Mouse (Mus musculus): ENCODE measurements around the gene Nrp1. TPM values are rescaled to one million over a fixed set of nuclear protein-coding genes. Genes with fewer than 3 reads are reported as not detected.

Nrp1 gene
- polyA plus RNA-seq, 1 experiment from 2014 or later, result 144 TPM

- no peak overlapping the region for H3K9ac ChIP-seq (ENCODE audit: low read length)
- H3K4me1 ChIP-seq (replicated peaks; ENCODE audit: control insufficient read depth, insufficient read depth, low read length), result no peaks in the 10 kb centered on the region
- H3K4me2 ChIP-seq (ENCODE audit: low read depth, low read length), result no peak overlapping the region
- ATAC-seq (ENCODE audit: low read depth), result no peak
- no peaks in the 10 kb centered on the region for H3K36me3 ChIP-seq (ENCODE audit: control insufficient read depth, insufficient read depth, low read length)
- 51% methylated on average over 4 of the region's 4 CpGs for WGBS
- H3K9me3 ChIP-seq (ENCODE audit: control insufficient read depth, low read length), result no peaks in the 10 kb centered on the region
- no peaks in the 10 kb centered on the region for H3K27me3 ChIP-seq (ENCODE audit: control insufficient read depth, insufficient read depth, low read depth, low read length)
- no peak overlapping the region for H3K27ac ChIP-seq (ENCODE audit: low read length)
- no peak overlapping the region for H3K4me3 ChIP-seq (ENCODE audit: low read length)
These were observed 159.2 kb downstream of the Nrp1 start for GRCm38 (mm10) chr8:128517546-128518102.

DNA sequence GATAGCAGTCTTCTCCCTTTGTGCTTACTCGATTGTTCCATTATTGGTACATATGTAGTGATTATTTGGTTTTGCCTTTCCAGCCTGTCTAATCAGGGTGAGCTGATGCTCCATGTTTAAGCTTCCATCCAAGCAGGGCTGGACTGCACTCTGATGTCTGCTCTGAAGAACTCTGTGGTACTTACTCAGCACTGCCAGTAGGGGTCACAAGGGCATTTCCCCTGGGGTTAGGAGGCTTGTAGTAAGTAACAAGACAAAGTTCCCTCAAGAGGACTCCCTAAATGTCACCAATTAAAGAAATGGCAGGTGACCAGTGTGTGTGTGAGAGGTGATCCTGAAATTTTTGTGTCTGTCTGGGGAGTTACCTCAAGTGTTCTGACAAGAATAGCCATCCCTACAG is 161.0 kb downstream of the Nrp1 start:
- Histone ChIP-seq H3K27me3 (ENCODE audit: control insufficient read depth, insufficient read depth, low read depth, low read length) (no peaks in the 10 kb centered on the region), H3K9me3 (ENCODE audit: control insufficient read depth, low read length) (no peaks in the 10 kb centered on the region), H3K4me1 (replicated peaks; ENCODE audit: control insufficient read depth, insufficient read depth, low read length) (no peaks in the 10 kb centered on the region), H3K36me3 (ENCODE audit: control insufficient read depth, insufficient read depth, low read length) (no peaks in the 10 kb centered on the region), H3K9ac (ENCODE audit: low read length) (no peak overlapping the region), H3K4me2 (ENCODE audit: low read depth, low read length) (no peak overlapping the region), H3K4me3 (ENCODE audit: low read length) (no peak overlapping the region), H3K27ac (ENCODE audit: low read length) (no peak overlapping the region)
- WGBS, result 63% methylated on average over 1 of the region's 1 CpGs
- no peak for ATAC-seq (ENCODE audit: low read depth)

GRCm38 (mm10) chr8:128523825-128524224 is 165.4 kb downstream of the Nrp1 start:
- 54% methylated on average over 7 of the region's 7 CpGs for WGBS
- Histone ChIP-seq H3K4me1 (replicated peaks; ENCODE audit: control insufficient read depth, insufficient read depth, low read length) (no peaks in the 10 kb centered on the region), H3K27me3 (ENCODE audit: control insufficient read depth, insufficient read depth, low read depth, low read length) (no peaks in the 10 kb centered on the region), H3K4me3 (ENCODE audit: low read length) (no peak overlapping the region), H3K9ac (ENCODE audit: low read length) (no peak overlapping the region), H3K36me3 (ENCODE audit: control insufficient read depth, insufficient read depth, low read length) (no peaks in the 10 kb centered on the region), H3K9me3 (ENCODE audit: control insufficient read depth, low read length) (no peaks in the 10 kb centered on the region), H3K4me2 (ENCODE audit: low read depth, low read length) (no peak overlapping the region), H3K27ac (ENCODE audit: low read length) (no peak overlapping the region)
- ATAC-seq (ENCODE audit: low read depth), result no peak

- no peak overlapping the region for H3K4me3 ChIP-seq (ENCODE audit: low read length)
- ATAC-seq (ENCODE audit: low read depth), result no peak
These were observed 167.5 kb downstream of the Nrp1 start for GRCm38 (mm10) chr8:128525912-128526311.

DNA sequence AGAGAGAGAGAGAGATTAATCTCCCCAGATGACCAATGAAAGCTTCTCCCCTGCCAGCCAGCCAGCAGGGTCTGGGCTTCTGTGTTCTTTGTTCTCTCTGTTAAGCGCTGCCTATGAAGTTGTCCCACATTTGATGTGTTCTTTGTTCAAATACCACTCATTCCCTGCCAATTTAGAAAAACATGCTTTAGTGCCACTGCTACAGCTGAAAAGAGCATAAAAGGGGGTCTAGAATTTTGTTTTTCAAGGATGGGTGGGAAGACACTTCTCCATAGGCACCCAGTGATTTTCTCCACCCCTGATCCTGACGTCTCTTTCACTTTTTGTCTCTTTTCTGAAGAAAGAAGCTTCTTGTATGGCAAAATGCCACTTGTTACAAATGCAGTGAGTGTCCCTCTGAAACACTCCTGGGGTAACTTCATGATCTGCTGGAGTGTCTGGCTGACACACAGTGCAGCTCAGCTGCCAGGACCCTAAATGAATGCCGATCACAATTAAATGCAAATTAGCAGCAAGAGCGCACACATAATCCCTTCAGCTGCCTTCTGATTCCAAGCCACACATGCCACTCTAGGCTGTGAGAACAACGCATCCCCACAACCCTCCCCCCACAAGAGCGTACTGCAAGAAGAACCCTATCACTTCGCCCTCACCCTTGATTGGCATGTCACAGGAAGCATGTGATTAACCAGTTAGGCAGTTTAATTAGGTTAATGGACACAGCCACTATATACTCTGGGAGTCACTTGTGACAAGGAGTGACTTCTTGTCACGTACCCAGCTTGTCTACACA is 170.4 kb downstream of the Nrp1 start:
- 61% methylated on average over 8 of the region's 8 CpGs for WGBS
- ATAC-seq (ENCODE audit: low read depth), result no peak

More at GRCm38 (mm10) chr8:128525912-128526311, 167.5 kb downstream of the Nrp1 start:
- no peaks in the 10 kb centered on the region for H3K4me1 ChIP-seq (replicated peaks; ENCODE audit: control insufficient read depth, insufficient read depth, low read length)
- no peak overlapping the region for H3K9ac ChIP-seq (ENCODE audit: low read length)
- H3K9me3 ChIP-seq (ENCODE audit: control insufficient read depth, low read length), result no peaks in the 10 kb centered on the region
- no peaks in the 10 kb centered on the region for H3K27me3 ChIP-seq (ENCODE audit: control insufficient read depth, insufficient read depth, low read depth, low read length)
- H3K36me3 ChIP-seq (ENCODE audit: control insufficient read depth, insufficient read depth, low read length), result no peaks in the 10 kb centered on the region
- WGBS, result 54% methylated on average over 1 of the region's 1 CpGs
- H3K4me2 ChIP-seq (ENCODE audit: low read depth, low read length), result no peak overlapping the region
- no peak overlapping the region for H3K27ac ChIP-seq (ENCODE audit: low read length)

GRCm38 (mm10) chr8:128534442-128534871 is 176.1 kb downstream of the Nrp1 start:
- H3K4me1 ChIP-seq (replicated peaks; ENCODE audit: control insufficient read depth, insufficient read depth, low read length), result no peaks in the 10 kb centered on the region
- no peak for ATAC-seq (ENCODE audit: low read depth)
- H3K9me3 ChIP-seq (ENCODE audit: control insufficient read depth, low read length), result no peaks in the 10 kb centered on the region
- H3K9ac ChIP-seq (ENCODE audit: low read length), result no peak overlapping the region
- 55% methylated on average over 3 of the region's 3 CpGs for WGBS
- H3K4me2 ChIP-seq (ENCODE audit: low read depth, low read length), result no peak overlapping the region
- H3K4me3 ChIP-seq (ENCODE audit: low read length), result no peak overlapping the region
- H3K27ac ChIP-seq (ENCODE audit: low read length), result no peak overlapping the region
- no peaks in the 10 kb centered on the region for H3K27me3 ChIP-seq (ENCODE audit: control insufficient read depth, insufficient read depth, low read depth, low read length)
- H3K36me3 ChIP-seq (ENCODE audit: control insufficient read depth, insufficient read depth, low read length), result no peaks in the 10 kb centered on the region

More for the DNA sequence above, 170.4 kb downstream of the Nrp1 start:
- no peaks in the 10 kb centered on the region for H3K36me3 ChIP-seq (ENCODE audit: control insufficient read depth, insufficient read depth, low read length)
- H3K4me1 ChIP-seq (replicated peaks; ENCODE audit: control insufficient read depth, insufficient read depth, low read length), result no peaks in the 10 kb centered on the region
- no peaks in the 10 kb centered on the region for H3K27me3 ChIP-seq (ENCODE audit: control insufficient read depth, insufficient read depth, low read depth, low read length)
- H3K4me2 ChIP-seq (ENCODE audit: low read depth, low read length), result no peak overlapping the region
- no peak overlapping the region for H3K4me3 ChIP-seq (ENCODE audit: low read length)
- no peak overlapping the region for H3K27ac ChIP-seq (ENCODE audit: low read length)
- H3K9ac ChIP-seq (ENCODE audit: low read length), result no peak overlapping the region
- H3K9me3 ChIP-seq (ENCODE audit: control insufficient read depth, low read length), result no peaks in the 10 kb centered on the region

DNA sequence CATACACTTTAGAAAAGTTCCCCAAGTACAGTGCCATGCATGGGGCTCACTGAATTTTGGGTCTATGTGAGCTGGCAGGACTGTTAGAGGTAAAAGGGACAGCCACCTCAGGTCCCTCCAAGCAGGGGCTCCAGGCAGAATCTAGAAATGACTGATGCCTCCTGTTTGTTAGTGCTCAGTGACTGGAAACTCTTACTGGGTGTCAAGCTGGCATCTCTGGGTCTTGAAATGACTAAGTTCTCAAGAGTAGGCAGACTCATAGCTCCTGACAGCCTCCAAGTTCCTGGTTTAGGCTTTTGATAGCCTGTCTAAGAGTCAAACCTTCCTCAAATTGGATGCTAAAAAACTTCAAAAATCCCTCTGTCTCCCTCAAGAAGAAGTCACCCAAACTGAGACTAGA is 177.3 kb downstream of the Nrp1 start:
- Histone ChIP-seq H3K9ac (ENCODE audit: low read length) (no peak overlapping the region), H3K4me2 (ENCODE audit: low read depth, low read length) (no peak overlapping the region)
- no peak for ATAC-seq (ENCODE audit: low read depth)

GRCm38 (mm10) chr8:128538378-128538777 is 180.0 kb downstream of the Nrp1 start:
- WGBS, result 73% methylated on average over 1 of the region's 1 CpGs
- no peak for ATAC-seq (ENCODE audit: low read depth)

More for the DNA sequence above, 177.3 kb downstream of the Nrp1 start:
- no peak overlapping the region for H3K4me3 ChIP-seq (ENCODE audit: low read length)
- H3K27me3 ChIP-seq (ENCODE audit: control insufficient read depth, insufficient read depth, low read depth, low read length), result no peaks in the 10 kb centered on the region
- no peak overlapping the region for H3K27ac ChIP-seq (ENCODE audit: low read length)
- H3K9me3 ChIP-seq (ENCODE audit: control insufficient read depth, low read length), result no peaks in the 10 kb centered on the region
- H3K4me1 ChIP-seq (replicated peaks; ENCODE audit: control insufficient read depth, insufficient read depth, low read length), result no peaks in the 10 kb centered on the region
- no peaks in the 10 kb centered on the region for H3K36me3 ChIP-seq (ENCODE audit: control insufficient read depth, insufficient read depth, low read length)

GRCm38 (mm10) chr8:128541355-128542090 is 183.1 kb downstream of the Nrp1 start:
- H3K27me3 ChIP-seq (ENCODE audit: control insufficient read depth, insufficient read depth, low read depth, low read length), result no peaks in the 10 kb centered on the region
- 56% methylated on average over 1 of the region's 1 CpGs for WGBS
- no peak overlapping the region for H3K27ac ChIP-seq (ENCODE audit: low read length)
- H3K9me3 ChIP-seq (ENCODE audit: control insufficient read depth, low read length), result no peaks in the 10 kb centered on the region
- no peak overlapping the region for H3K4me2 ChIP-seq (ENCODE audit: low read depth, low read length)
- H3K4me1 ChIP-seq (replicated peaks; ENCODE audit: control insufficient read depth, insufficient read depth, low read length), result no peaks in the 10 kb centered on the region; the same call in 1 of the 2 replicates
- ATAC-seq (ENCODE audit: low read depth), result no peak
- no peak overlapping the region for H3K9ac ChIP-seq (ENCODE audit: low read length)
- H3K36me3 ChIP-seq (ENCODE audit: control insufficient read depth, insufficient read depth, low read length), result no peaks in the 10 kb centered on the region
- no peak overlapping the region for H3K4me3 ChIP-seq (ENCODE audit: low read length)

More at GRCm38 (mm10) chr8:128538378-128538777, 180.0 kb downstream of the Nrp1 start:
- no peaks in the 10 kb centered on the region for H3K27me3 ChIP-seq (ENCODE audit: control insufficient read depth, insufficient read depth, low read depth, low read length)
- no peaks in the 10 kb centered on the region for H3K36me3 ChIP-seq (ENCODE audit: control insufficient read depth, insufficient read depth, low read length)
- H3K27ac ChIP-seq (ENCODE audit: low read length), result no peak overlapping the region
- H3K4me2 ChIP-seq (ENCODE audit: low read depth, low read length), result no peak overlapping the region
- no peaks in the 10 kb centered on the region for H3K9me3 ChIP-seq (ENCODE audit: control insufficient read depth, low read length)
- H3K4me1 ChIP-seq (replicated peaks; ENCODE audit: control insufficient read depth, insufficient read depth, low read length), result no peaks in the 10 kb centered on the region
- H3K9ac ChIP-seq (ENCODE audit: low read length), result no peak overlapping the region
- no peak overlapping the region for H3K4me3 ChIP-seq (ENCODE audit: low read length)
